Mouse (Mus musculus) midbrain, embryonic 15.5 days (tissue): ENCODE results near the gene Wdr25. TPM values are rescaled to one million over a fixed set of nuclear protein-coding genes. Genes with fewer than 3 reads are reported as not detected.

Experiments used
- ATAC-seq: fragments of 200-750 bp; cut with Nextera tagmentation; replicated peaks from 2 replicates; pipeline ENCODE4 v1.8.0; 2017; ENCODE audit warnings: moderate TSS enrichment
- H3K27ac ChIP-seq: fragments of 300-500 bp; sonication (generic); 2 replicates; pipeline ENCODE4 v1.5.1; 2015; ENCODE audit warnings: mild to moderate bottlenecking, inconsistent platforms
- H3K27me3 ChIP-seq: fragments of 300-500 bp; sonication (generic); replicated peaks from 2 replicates; pipeline ENCODE4 v1.6.1; 2015; ENCODE audit warnings: inconsistent platforms
- H3K36me3 ChIP-seq: fragments of 300-500 bp; sonication (generic); replicated peaks from 2 replicates; pipeline ENCODE4 v1.6.1; 2015; ENCODE audit warnings: inconsistent platforms
- H3K4me1 ChIP-seq: fragments of 300-500 bp; sonication (generic); 2 replicates; pipeline ENCODE4 v1.6.1; 2015; ENCODE audit warnings: inconsistent platforms
- H3K4me2 ChIP-seq: fragments of 300-500 bp; sonication (generic); 2 replicates; pipeline ENCODE4 v1.6.1; 2015; ENCODE audit warnings: inconsistent platforms, mild to moderate bottlenecking, moderate library complexity
- H3K4me3 ChIP-seq: fragments of 300-500 bp; sonication (generic); 2 replicates; pipeline ENCODE4 v1.5.1; 2015; ENCODE audit warnings: mild to moderate bottlenecking, inconsistent platforms
- H3K9ac ChIP-seq: fragments of 300-500 bp; sonication (generic); 2 replicates; pipeline ENCODE4 v1.6.1; 2015; ENCODE audit warnings: mild to moderate bottlenecking, inconsistent platforms
- H3K9me3 ChIP-seq: fragments of 300-500 bp; sonication (generic); 2 replicates; pipeline ENCODE4 v1.6.1; 2016; ENCODE audit warnings: inconsistent platforms
- WGBS: fragments of 180-500 bp; shearing (Covaris S2); methylation state at CpG from one replicate; pipeline ENCODE4 v1.1.7; 2015; ENCODE audit warnings: mixed read lengths; 5-methylcytosine and 5-hydroxymethylcytosine counted together
- polyA plus RNA-seq: library from polyadenylated mRNA; unstranded; fragments of >200 nt; fragmentation: Nextera tagmentation; extraction: Ambion mirVana; gene quantifications from 2 replicates; pipeline ENCODE4 v1.2.1, GENCODE M21; 2015

The Wdr25 gene
- polyA plus RNA-seq, 1 experiment from 2014 or later, result 5.2 TPM

- Histone ChIP-seq H3K27ac (no peak overlapping the region), H3K9ac (no peak overlapping the region), H3K9me3 (no peaks in the 10 kb centered on the region), H3K4me3 (no peak overlapping the region), H3K4me2 (no peak overlapping the region), H3K36me3 (peaks cover 65% of the 10 kb centered on the region), H3K4me1 (no peaks in the 10 kb centered on the region), H3K27me3 (no peaks in the 10 kb centered on the region)
- WGBS, result 81% methylated on average over 2 of the region's 2 CpGs
- no peak for ATAC-seq
Observed at GRCm38 (mm10) chr12:108869575-108869974, 23.9 kb upstream of the Wdr25 start.

- 75% methylated on average over 5 of the region's 5 CpGs for WGBS
- Histone ChIP-seq H3K4me3 (no peak overlapping the region), H3K4me1 (no peaks in the 10 kb centered on the region), H3K27me3 (no peaks in the 10 kb centered on the region), H3K36me3 (peaks cover 51% of the 10 kb centered on the region), H3K4me2 (no peak overlapping the region), H3K27ac (no peak overlapping the region), H3K9ac (no peak overlapping the region), H3K9me3 (no peaks in the 10 kb centered on the region)
- ATAC-seq, result no peak
Observed at GRCm38 (mm10) chr12:108873122-108873521, 20.3 kb upstream of the Wdr25 start.

GRCm38 (mm10) chr12:108879138-108879537 lies 14.3 kb upstream of the Wdr25 start:
- peaks cover 63% of the 10 kb centered on the region for H3K36me3 ChIP-seq
- 93% methylated on average over 4 of the region's 4 CpGs for WGBS
- H3K9me3 ChIP-seq, result no peaks in the 10 kb centered on the region
- no peaks in the 10 kb centered on the region for H3K4me1 ChIP-seq
- ATAC-seq, result no peak
- no peaks in the 10 kb centered on the region for H3K27me3 ChIP-seq
- no peak overlapping the region for H3K27ac ChIP-seq
- no peak overlapping the region for H3K4me3 ChIP-seq
- H3K4me2 ChIP-seq, result no peak overlapping the region
- no peak overlapping the region for H3K9ac ChIP-seq

GRCm38 (mm10) chr12:108880606-108881005 lies 12.8 kb upstream of the Wdr25 start:
- H3K36me3 ChIP-seq, result peaks cover 57% of the 10 kb centered on the region
- H3K27me3 ChIP-seq, result no peaks in the 10 kb centered on the region
- H3K4me3 ChIP-seq, result no peak overlapping the region
- H3K4me2 ChIP-seq, result no peak overlapping the region
- H3K9me3 ChIP-seq, result no peaks in the 10 kb centered on the region
- H3K27ac ChIP-seq, result no peak overlapping the region
- WGBS, result 95% methylated on average over 5 of the region's 5 CpGs
- H3K4me1 ChIP-seq, result no peaks in the 10 kb centered on the region
- H3K9ac ChIP-seq, result no peak overlapping the region
- no peak for ATAC-seq

- no peaks in the 10 kb centered on the region for H3K4me1 ChIP-seq
- no peaks in the 10 kb centered on the region for H3K9me3 ChIP-seq
- H3K27me3 ChIP-seq, result no peaks in the 10 kb centered on the region
- no peak overlapping the region for H3K4me3 ChIP-seq
- peaks cover 60% of the 10 kb centered on the region; the same call in 1 of the 2 replicates for H3K36me3 ChIP-seq
- no peak overlapping the region for H3K4me2 ChIP-seq
- H3K9ac ChIP-seq, result no peak overlapping the region
- no peak overlapping the region for H3K27ac ChIP-seq
- 88% methylated on average over 3 of the region's 3 CpGs for WGBS
- no peak for ATAC-seq
Observed at GRCm38 (mm10) chr12:108881192-108881591, 12.2 kb upstream of the Wdr25 start.

DNA sequence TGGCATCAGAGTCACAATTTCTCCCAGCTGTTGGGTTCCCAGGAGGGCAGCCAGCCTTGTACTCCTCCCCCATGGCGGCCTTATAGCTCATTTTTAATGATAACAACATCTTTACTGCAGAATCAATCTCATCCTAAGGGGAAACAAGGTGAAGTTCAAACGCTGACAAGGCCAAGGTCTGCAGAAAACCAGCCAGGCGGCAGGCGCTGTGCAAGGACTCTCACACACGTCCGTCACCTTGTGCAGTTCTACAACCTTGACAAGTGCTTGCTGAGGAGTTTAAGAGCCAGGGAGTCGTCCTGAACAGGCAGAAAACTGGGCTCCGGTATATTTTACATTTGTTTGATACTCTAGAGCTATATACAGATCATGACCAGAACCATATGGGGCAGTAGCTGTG lies 10.7 kb upstream of the Wdr25 start:
- 90% methylated on average over 8 of the region's 8 CpGs for WGBS
- Histone ChIP-seq H3K9ac (no peak overlapping the region), H3K27ac (no peak overlapping the region), H3K27me3 (no peaks in the 10 kb centered on the region), H3K4me2 (no peak overlapping the region), H3K4me3 (no peak overlapping the region), H3K4me1 (no peaks in the 10 kb centered on the region), H3K9me3 (no peaks in the 10 kb centered on the region), H3K36me3 (peaks cover 70% of the 10 kb centered on the region; the same call in 1 of the 2 replicates)
- no peak for ATAC-seq

- Histone ChIP-seq H3K9ac (no peak overlapping the region), H3K4me2 (no peak overlapping the region), H3K27ac (no peak overlapping the region), H3K4me1 (no peaks in the 10 kb centered on the region), H3K4me3 (no peak overlapping the region), H3K36me3 (peaks cover 62% of the 10 kb centered on the region), H3K9me3 (no peaks in the 10 kb centered on the region), H3K27me3 (no peaks in the 10 kb centered on the region)
- 92% methylated on average over 1 of the region's 1 CpGs for WGBS
- no peak for ATAC-seq
Observed at GRCm38 (mm10) chr12:108885906-108886305, 7.5 kb upstream of the Wdr25 start.

- H3K4me1 ChIP-seq, result peaks cover under 1% of the 10 kb centered on the region
- no peak overlapping the region for H3K9ac ChIP-seq
- no peak overlapping the region for H3K4me3 ChIP-seq
- no peaks in the 10 kb centered on the region for H3K9me3 ChIP-seq
- H3K27me3 ChIP-seq, result no peaks in the 10 kb centered on the region
- WGBS, result 92% methylated on average over 4 of the region's 4 CpGs
- no peak for ATAC-seq
- peaks cover 55% of the 10 kb centered on the region for H3K36me3 ChIP-seq
- no peak overlapping the region for H3K4me2 ChIP-seq
- no peak overlapping the region for H3K27ac ChIP-seq
Observed at GRCm38 (mm10) chr12:108887077-108887476, 6.4 kb upstream of the Wdr25 start.

- no peaks in the 10 kb centered on the region for H3K27me3 ChIP-seq
- H3K4me3 ChIP-seq, result no peak overlapping the region
- no peak overlapping the region for H3K4me2 ChIP-seq
- ATAC-seq, result no peak
- no peaks in the 10 kb centered on the region for H3K9me3 ChIP-seq
- H3K36me3 ChIP-seq, result peaks cover 39% of the 10 kb centered on the region
- H3K4me1 ChIP-seq, result peaks cover 15% of the 10 kb centered on the region
- H3K27ac ChIP-seq, result no peak overlapping the region
- no peak overlapping the region for H3K9ac ChIP-seq
- WGBS, result 70% methylated on average over 4 of the region's 4 CpGs
Observed at GRCm38 (mm10) chr12:108888632-108889031, 4.8 kb upstream of the Wdr25 start.

DNA sequence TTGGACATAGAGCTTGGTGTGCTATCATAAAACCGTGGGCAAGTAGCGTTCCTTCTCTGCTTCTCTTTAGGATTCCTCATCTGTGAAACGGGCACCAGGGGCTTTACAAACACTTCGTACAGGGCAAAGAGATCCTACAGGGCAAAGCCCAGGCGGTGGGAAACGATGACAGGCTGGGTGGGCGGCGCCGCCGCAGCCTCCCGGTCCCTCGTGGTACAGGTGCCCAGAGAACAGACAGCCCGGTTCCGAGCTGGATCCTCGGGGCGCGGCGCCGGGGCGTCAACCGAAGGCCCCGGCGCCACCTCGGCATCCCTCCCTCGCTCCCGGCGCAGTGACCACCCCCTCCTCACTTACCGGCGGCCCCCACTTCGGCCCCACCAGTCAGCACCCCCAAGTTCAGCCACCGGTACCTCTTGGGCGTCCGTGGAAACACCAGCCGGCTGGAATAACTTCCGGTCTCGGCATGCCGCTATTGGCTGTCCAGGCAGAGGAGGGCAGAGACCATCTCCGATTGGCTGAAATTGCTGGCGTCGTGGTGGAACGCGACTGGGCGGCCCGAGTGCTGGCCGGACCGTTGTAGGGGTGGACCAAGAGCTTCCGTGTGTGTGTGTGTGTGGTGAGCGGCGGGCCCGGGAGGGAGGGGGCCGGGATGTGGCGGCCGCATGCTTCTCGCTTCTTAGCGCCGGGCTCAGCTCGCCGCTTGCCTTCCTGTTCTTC lies 442 bp downstream of the Wdr25 start, which contains the start of gene Wars:
Gene Wars, minus strand, starts transcription at position 460 of the 717 bp plus-strand sequence.
- H3K4me1 ChIP-seq, result peaks cover 24% of the 10 kb centered on the region
- H3K4me2 ChIP-seq, result peak within 1 kb of the TSS; percentile 89
- H3K36me3 ChIP-seq, result no peaks in the 10 kb centered on the region; the same call in 1 of the 2 replicates
- H3K27ac ChIP-seq, result peak within 1 kb of the TSS; percentile 64
- peak; percentile 99 for ATAC-seq
- peak within 1 kb of the TSS; percentile 57 for H3K4me3 ChIP-seq
- H3K9ac ChIP-seq, result peak within 1 kb of the TSS; percentile 55
- H3K9me3 ChIP-seq, result no peaks in the 10 kb centered on the region
- H3K27me3 ChIP-seq, result no peaks in the 10 kb centered on the region
- WGBS, result under 1% methylated on average over 55 of the region's 58 CpGs

DNA sequence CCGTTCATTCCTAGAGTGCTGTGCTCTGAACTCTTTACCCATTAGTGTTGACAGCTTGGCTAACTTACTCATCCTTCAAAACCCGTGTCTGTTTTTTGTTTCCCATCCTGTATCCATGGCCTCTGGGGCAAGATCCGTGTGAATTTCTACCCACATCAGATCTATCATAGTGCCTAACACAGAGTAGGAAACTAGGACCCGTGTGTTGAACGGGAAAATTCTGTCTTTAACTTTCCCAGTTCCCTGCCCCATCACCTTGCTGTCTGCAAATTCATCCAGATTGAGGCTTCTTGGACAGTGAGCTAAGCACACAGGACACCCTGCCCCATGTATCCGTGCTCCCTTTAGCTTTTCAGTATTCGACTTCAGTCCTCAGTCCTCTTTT lies 993 bp downstream of the Wdr25 start:
- Histone ChIP-seq H3K4me1 (peaks cover 24% of the 10 kb centered on the region), H3K27ac (peak overlapping the region; percentile 64), H3K36me3 (no peaks in the 10 kb centered on the region; the same call in 1 of the 2 replicates), H3K9ac (peak overlapping the region; percentile 55), H3K27me3 (no peaks in the 10 kb centered on the region), H3K4me2 (peak overlapping the region; percentile 61), H3K9me3 (no peaks in the 10 kb centered on the region), H3K4me3 (peak overlapping the region; percentile 57)
- ATAC-seq, result peak; percentile 51
- 0% methylated on average over 7 of the region's 7 CpGs for WGBS

GRCm38 (mm10) chr12:108896006-108896405 lies 2.6 kb downstream of the Wdr25 start:
- no peak overlapping the region for H3K27ac ChIP-seq
- no peaks in the 10 kb centered on the region for H3K9me3 ChIP-seq
- H3K36me3 ChIP-seq, result no peaks in the 10 kb centered on the region
- H3K27me3 ChIP-seq, result no peaks in the 10 kb centered on the region
- H3K4me3 ChIP-seq, result no peak overlapping the region
- H3K9ac ChIP-seq, result no peak overlapping the region
- 70% methylated on average over 3 of the region's 3 CpGs for WGBS
- H3K4me2 ChIP-seq, result no peak overlapping the region
- ATAC-seq, result no peak
- peaks cover 24% of the 10 kb centered on the region for H3K4me1 ChIP-seq

DNA sequence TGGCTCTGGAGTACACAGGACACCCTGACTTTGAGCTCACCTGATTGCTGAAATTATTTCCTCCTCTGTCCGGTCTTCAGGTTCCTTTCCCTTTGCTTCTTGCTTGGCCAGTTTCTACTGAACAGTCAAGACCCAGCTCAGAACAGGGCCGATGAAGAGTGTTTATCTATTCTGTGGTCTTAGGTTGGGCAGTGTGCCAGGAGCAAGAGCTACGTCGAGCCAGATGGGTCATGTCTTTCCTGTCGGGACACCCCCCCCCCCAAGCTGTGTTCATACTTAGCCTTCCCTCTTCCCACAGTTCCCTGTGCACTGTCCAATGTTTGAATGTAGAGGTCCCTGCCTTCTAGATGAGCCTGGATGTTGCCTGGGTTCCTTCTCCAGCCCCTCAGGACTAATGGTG lies 7.9 kb downstream of the Wdr25 start:
- Histone ChIP-seq H3K27me3 (no peaks in the 10 kb centered on the region), H3K9me3 (no peaks in the 10 kb centered on the region), H3K9ac (no peak overlapping the region), H3K4me3 (no peak overlapping the region), H3K4me1 (peaks cover 28% of the 10 kb centered on the region), H3K36me3 (no peaks in the 10 kb centered on the region), H3K27ac (no peak overlapping the region), H3K4me2 (no peak overlapping the region)
- no peak for ATAC-seq
- WGBS, result 74% methylated on average over 5 of the region's 5 CpGs
